Mouse (Mus musculus): ENCODE results near the gene Rbm42. TPM values are rescaled to one million over a fixed set of nuclear protein-coding genes. Genes with fewer than 3 reads are reported as not detected.

The Rbm42 gene
- polyA plus RNA-seq, 1 experiment from 2014 or later, result 125 TPM

Other genes with a start within 250 kb of the Rbm42 start
- 8.4 and 12.6 TPM in 2 replicates for gene Tyrobp, start 236.6 kb downstream of the Rbm42 start, polyA plus RNA-seq (2014; fragmentation: Nextera tagmentation; extraction: Ambion mirVana)
- gene Hcst, start 230.5 kb downstream of the Rbm42 start, polyA plus RNA-seq (2014; fragmentation: Nextera tagmentation; extraction: Ambion mirVana), result 0.39 TPM in 1 of 2 replicates, not detected in the other
- 0.96 and 1.4 TPM in 2 replicates for gene Nfkbid, start 228.6 kb downstream of the Rbm42 start, polyA plus RNA-seq (2014; fragmentation: Nextera tagmentation; extraction: Ambion mirVana)
- gene Aplp1, start 204.8 kb downstream of the Rbm42 start, polyA plus RNA-seq (2014; fragmentation: Nextera tagmentation; extraction: Ambion mirVana), result 16.6 and 18.0 TPM in 2 replicates
- 0.13 TPM in 1 of 2 replicates, not detected in the other for gene Kirrel2, start 192.6 kb downstream of the Rbm42 start, polyA plus RNA-seq (2014; fragmentation: Nextera tagmentation; extraction: Ambion mirVana)
- 0.15 TPM in 1 of 2 replicates, not detected in the other for gene Nphs1, start 192.0 kb downstream of the Rbm42 start, polyA plus RNA-seq (2014; fragmentation: Nextera tagmentation; extraction: Ambion mirVana)
- 0.33 TPM in 1 of 2 replicates, not detected in the other for gene Prodh2, start 156.7 kb downstream of the Rbm42 start, polyA plus RNA-seq (2014; fragmentation: Nextera tagmentation; extraction: Ambion mirVana)
- gene Arhgap33, start 115.3 kb downstream of the Rbm42 start, polyA plus RNA-seq (2014; fragmentation: Nextera tagmentation; extraction: Ambion mirVana), result 12.1 and 12.9 TPM in 2 replicates
- 6.1 and 6.9 TPM in 2 replicates for gene Hspb6, start 98.1 kb downstream of the Rbm42 start, polyA plus RNA-seq (2014; fragmentation: Nextera tagmentation; extraction: Ambion mirVana)
- gene Proser3, start 98.0 kb downstream of the Rbm42 start, polyA plus RNA-seq (2014; fragmentation: Nextera tagmentation; extraction: Ambion mirVana), result 20.0 and 21.9 TPM in 2 replicates
- 40.6 and 46.9 TPM in 2 replicates for gene Lin37, start 90.5 kb downstream of the Rbm42 start, polyA plus RNA-seq (2014; fragmentation: Nextera tagmentation; extraction: Ambion mirVana)
- 91.9 and 100 TPM in 2 replicates for gene U2af1l4, start 87.0 kb downstream of the Rbm42 start, polyA plus RNA-seq (2014; fragmentation: Nextera tagmentation; extraction: Ambion mirVana)
- 6.0 and 6.8 TPM in 2 replicates for gene Gm49396, start 87.0 kb downstream of the Rbm42 start, polyA plus RNA-seq (2014; fragmentation: Nextera tagmentation; extraction: Ambion mirVana)
- 105 and 123 TPM in 2 replicates for gene Psenen, start 86.7 kb downstream of the Rbm42 start, polyA plus RNA-seq (2014; fragmentation: Nextera tagmentation; extraction: Ambion mirVana)
- gene Igflr1, start 84.9 kb downstream of the Rbm42 start, polyA plus RNA-seq (2014; fragmentation: Nextera tagmentation; extraction: Ambion mirVana), result 3.2 and 3.5 TPM in 2 replicates
- gene Kmt2b, start 61.6 kb downstream of the Rbm42 start, polyA plus RNA-seq (2014; fragmentation: Nextera tagmentation; extraction: Ambion mirVana), result 11.9 and 14.1 TPM in 2 replicates
- 0.43 TPM in 1 of 2 replicates, not detected in the other for gene Zbtb32, start 51.4 kb downstream of the Rbm42 start, polyA plus RNA-seq (2014; fragmentation: Nextera tagmentation; extraction: Ambion mirVana)
- 3.6 and 3.8 TPM in 2 replicates for gene Upk1a, start 37.5 kb downstream of the Rbm42 start, polyA plus RNA-seq (2014; fragmentation: Nextera tagmentation; extraction: Ambion mirVana)
- 801 and 830 TPM in 2 replicates for gene Cox6b1, start 24.2 kb downstream of the Rbm42 start, polyA plus RNA-seq (2014; fragmentation: Nextera tagmentation; extraction: Ambion mirVana)
- gene Etv2, start 14.5 kb downstream of the Rbm42 start, polyA plus RNA-seq (2014; fragmentation: Nextera tagmentation; extraction: Ambion mirVana), result 0.19 and 0.43 TPM in 2 replicates
- 62.1 and 67.3 TPM in 2 replicates for gene Haus5, start 14.7 kb upstream of the Rbm42 start, polyA plus RNA-seq (2014; fragmentation: Nextera tagmentation; extraction: Ambion mirVana)
- not detected in 2 replicates for gene Pmis2, start 21.3 kb upstream of the Rbm42 start, polyA plus RNA-seq (2014; fragmentation: Nextera tagmentation; extraction: Ambion mirVana)
- gene 2200002J24Rik, start 48.6 kb upstream of the Rbm42 start, polyA plus RNA-seq (2014; fragmentation: Nextera tagmentation; extraction: Ambion mirVana), result not detected in 2 replicates
- 0.28 and 0.41 TPM in 2 replicates for gene Atp4a, start 61.9 kb upstream of the Rbm42 start, polyA plus RNA-seq (2014; fragmentation: Nextera tagmentation; extraction: Ambion mirVana)
- gene Tmem147, start 79.2 kb upstream of the Rbm42 start, polyA plus RNA-seq (2014; fragmentation: Nextera tagmentation; extraction: Ambion mirVana), result 143 and 149 TPM in 2 replicates
- 0.43 and 0.47 TPM in 2 replicates for gene Gapdhs, start 93.4 kb upstream of the Rbm42 start, polyA plus RNA-seq (2014; fragmentation: Nextera tagmentation; extraction: Ambion mirVana)
- 0.27 and 1.3 TPM in 2 replicates for gene Sbsn, start 101.2 kb upstream of the Rbm42 start, polyA plus RNA-seq (2014; fragmentation: Nextera tagmentation; extraction: Ambion mirVana)
- gene Dmkn, start 113.4 kb upstream of the Rbm42 start, polyA plus RNA-seq (2014; fragmentation: Nextera tagmentation; extraction: Ambion mirVana), result not detected in 2 replicates
- gene Krtdap, start 137.6 kb upstream of the Rbm42 start, polyA plus RNA-seq (2014; fragmentation: Nextera tagmentation; extraction: Ambion mirVana), result not detected in 2 replicates
- 0.10 TPM in 1 of 2 replicates, not detected in the other for gene Ffar2, start 173.5 kb upstream of the Rbm42 start, polyA plus RNA-seq (2014; fragmentation: Nextera tagmentation; extraction: Ambion mirVana)
- 0.09 TPM in 1 of 2 replicates, not detected in the other for gene Ffar3, start 205.9 kb upstream of the Rbm42 start, polyA plus RNA-seq (2014; fragmentation: Nextera tagmentation; extraction: Ambion mirVana)
- not detected in 2 replicates for gene Ffar1, start 211.2 kb upstream of the Rbm42 start, polyA plus RNA-seq (2014; fragmentation: Nextera tagmentation; extraction: Ambion mirVana)
- 0.65 TPM in 1 of 2 replicates, not detected in the other for gene Cd22, start 230.0 kb upstream of the Rbm42 start, polyA plus RNA-seq (2014; fragmentation: Nextera tagmentation; extraction: Ambion mirVana)

All from limb, embryonic 11.5 days (tissue).